Mouse (Mus musculus): ENCODE data around the gene Fam240a. TPM values are rescaled to one million over a fixed set of nuclear protein-coding genes. Genes with fewer than 3 reads are reported as not detected.

Fam240a gene
- polyA plus RNA-seq, 1 experiment from 2014 or later, result not detected

DNA sequence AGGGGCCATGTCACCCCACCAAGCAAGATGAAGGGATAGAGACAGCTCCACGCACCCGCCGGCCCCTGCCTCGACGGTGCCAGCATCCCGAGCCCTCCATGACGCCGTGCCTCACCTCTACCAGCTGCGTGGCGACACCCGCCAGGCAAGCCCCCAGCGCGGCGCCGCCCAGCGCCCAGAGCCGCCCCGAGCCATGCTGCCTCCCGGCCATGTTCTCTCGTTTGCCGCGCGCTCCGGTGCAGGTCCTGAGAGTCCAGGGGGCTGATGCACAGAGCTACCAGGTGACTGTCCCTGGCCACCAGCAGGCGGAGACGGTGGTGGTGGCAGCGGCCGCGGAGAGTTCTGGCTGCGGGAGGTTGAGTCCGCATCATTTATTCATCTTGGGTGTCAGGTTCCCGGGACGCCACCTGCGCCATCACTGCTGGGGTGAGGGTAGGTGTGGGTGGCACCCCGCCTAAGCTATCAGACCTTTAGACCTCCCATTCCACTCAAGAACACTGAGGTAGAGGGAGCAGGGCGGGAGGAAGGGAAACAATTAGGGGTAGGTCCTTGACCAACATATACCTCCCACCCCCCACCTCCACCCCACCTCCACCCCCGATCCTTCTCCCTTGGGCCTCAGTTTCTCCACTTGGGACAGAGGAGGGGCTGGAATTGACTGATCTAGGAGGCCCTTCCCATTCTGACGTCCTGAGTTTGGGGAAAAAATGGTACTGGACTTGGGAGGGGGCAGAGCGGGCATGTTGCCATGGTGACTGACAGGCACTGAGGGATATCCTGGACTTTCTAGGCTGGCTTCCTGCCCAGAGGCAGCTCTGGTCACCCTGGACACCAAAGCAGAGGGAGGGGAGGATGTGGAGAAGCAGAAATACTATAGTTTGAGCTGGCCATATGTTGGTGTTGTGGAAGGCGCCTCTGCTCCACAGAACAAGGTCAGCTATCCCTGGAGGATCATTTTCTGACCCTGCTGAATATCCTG, 42.7 kb downstream of the Fam240a start:
- peak overlapping the region; percentile 30 for H3K4me3 ChIP-seq

DNA sequence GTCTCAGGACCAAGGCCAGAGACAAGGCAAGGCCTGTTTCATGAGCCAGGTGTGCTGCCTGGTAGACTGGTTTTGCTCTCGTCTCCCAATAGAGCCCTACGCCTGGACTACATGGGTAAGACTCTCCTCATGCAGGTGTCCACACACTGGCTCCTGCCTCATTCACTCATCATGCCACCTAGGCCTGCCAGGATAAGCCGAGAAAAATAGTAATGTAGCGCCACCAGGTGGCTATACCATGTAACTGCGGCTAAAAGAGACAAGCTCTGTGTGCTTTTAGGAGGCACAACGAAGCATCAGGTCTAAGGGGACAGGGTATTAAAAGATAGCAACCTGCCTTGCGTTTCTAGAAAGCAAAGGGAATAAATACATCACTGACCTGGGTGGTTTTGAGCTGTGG, 45.6 kb downstream of the Fam240a start:
- 11% methylated on average over 7 of the region's 7 CpGs for WGBS (ENCODE audit: insufficient replicate concordance)
- Histone ChIP-seq H3K9me3 (replicated peaks) (no peaks in the 10 kb centered on the region), H3K27ac (no peak overlapping the region), H3K4me3 (no peak overlapping the region), H3K9ac (no peak overlapping the region), H3K27me3 (replicated peaks) (peaks cover 45% of the 10 kb centered on the region), H3K4me1 (peaks cover 13% of the 10 kb centered on the region; the same call in 1 of the 2 replicates), H3K4me2 (no peak overlapping the region), H3K36me3 (0 out of 2 replicates have a peak, but pooled peaks cover 4% of the 10 kb centered on the region)
- ATAC-seq, result no peak

More for the DNA sequence above, 42.7 kb downstream of the Fam240a start:
- H3K36me3 ChIP-seq, result 0 out of 2 replicates have a peak, but pooled peaks cover 1% of the 10 kb centered on the region
- no peak for ATAC-seq
- H3K4me2 ChIP-seq, result peak overlapping the region; percentile 40
- peaks cover 22% of the 10 kb centered on the region; the same call in 1 of the 2 replicates for H3K4me1 ChIP-seq
- no peak overlapping the region for H3K9ac ChIP-seq
- H3K27ac ChIP-seq, result no peak overlapping the region
- H3K9me3 ChIP-seq (replicated peaks), result no peaks in the 10 kb centered on the region
- peaks cover 56% of the 10 kb centered on the region for H3K27me3 ChIP-seq (replicated peaks)
- 14% methylated on average over 36 of the region's 40 CpGs for WGBS (ENCODE audit: insufficient replicate concordance)

Small RNAs within 50 kb of the gene (microRNA-seq; reads per million reads assigned to microRNA genes)
- gene Gm24269, result not detected

Other genes with a start within 250 kb of the Fam240a start
- 0.48 and 1.6 TPM in 2 replicates for gene Myl3, start 175.0 kb downstream of the Fam240a start, polyA plus RNA-seq (2016; fragmentation: Nextera tagmentation; extraction: Ambion mirVana)
- gene Pth1r, start 169.7 kb downstream of the Fam240a start, polyA plus RNA-seq (2016; fragmentation: Nextera tagmentation; extraction: Ambion mirVana), result 7.8 and 9.1 TPM in 2 replicates
- not detected in 2 replicates for gene Prss42, start 118.7 kb downstream of the Fam240a start, polyA plus RNA-seq (2016; fragmentation: Nextera tagmentation; extraction: Ambion mirVana)
- not detected in 2 replicates for gene Prss44, start 102.9 kb downstream of the Fam240a start, polyA plus RNA-seq (2016; fragmentation: Nextera tagmentation; extraction: Ambion mirVana)
- gene Prss43, start 90.2 kb downstream of the Fam240a start, polyA plus RNA-seq (2016; fragmentation: Nextera tagmentation; extraction: Ambion mirVana), result not detected in 2 replicates
- not detected in 2 replicates for gene Prss45, start 82.3 kb downstream of the Fam240a start, polyA plus RNA-seq (2016; fragmentation: Nextera tagmentation; extraction: Ambion mirVana)
- gene Prss46, start 72.4 kb downstream of the Fam240a start, polyA plus RNA-seq (2016; fragmentation: Nextera tagmentation; extraction: Ambion mirVana), result not detected in 2 replicates
- 27.5 and 30.9 TPM in 2 replicates for gene Prss50, start 58.9 kb downstream of the Fam240a start, polyA plus RNA-seq (2016; fragmentation: Nextera tagmentation; extraction: Ambion mirVana)
- gene Als2cl, start 37.0 kb downstream of the Fam240a start, polyA plus RNA-seq (2016; fragmentation: Nextera tagmentation; extraction: Ambion mirVana), result 2.4 and 3.2 TPM in 2 replicates
- gene Tmie, start 36.7 kb downstream of the Fam240a start, polyA plus RNA-seq (2016; fragmentation: Nextera tagmentation; extraction: Ambion mirVana), result 1.4 and 1.6 TPM in 2 replicates
- not detected in 2 replicates for gene Tdgf1, start 29.3 kb upstream of the Fam240a start, polyA plus RNA-seq (2016; fragmentation: Nextera tagmentation; extraction: Ambion mirVana)
- gene Lrrc2, start 34.7 kb upstream of the Fam240a start, polyA plus RNA-seq (2016; fragmentation: Nextera tagmentation; extraction: Ambion mirVana), result 0.12 and 0.26 TPM in 2 replicates
- gene Rtp3, start 73.7 kb upstream of the Fam240a start, polyA plus RNA-seq (2016; fragmentation: Nextera tagmentation; extraction: Ambion mirVana), result 6.7 and 8.1 TPM in 2 replicates
- gene Ltf, start 102.4 kb upstream of the Fam240a start, polyA plus RNA-seq (2016; fragmentation: Nextera tagmentation; extraction: Ambion mirVana), result 17.0 and 18.7 TPM in 2 replicates
- gene Ccrl2, start 140.7 kb upstream of the Fam240a start, polyA plus RNA-seq (2016; fragmentation: Nextera tagmentation; extraction: Ambion mirVana), result 12.2 and 13.4 TPM in 2 replicates
- 29.5 and 30.6 TPM in 2 replicates for gene Lrrfip2, start 200.7 kb upstream of the Fam240a start, polyA plus RNA-seq (2016; fragmentation: Nextera tagmentation; extraction: Ambion mirVana)